Comparison of ENCODE assay signal across 8 mouse cellular contexts in the genomic region with DNA sequence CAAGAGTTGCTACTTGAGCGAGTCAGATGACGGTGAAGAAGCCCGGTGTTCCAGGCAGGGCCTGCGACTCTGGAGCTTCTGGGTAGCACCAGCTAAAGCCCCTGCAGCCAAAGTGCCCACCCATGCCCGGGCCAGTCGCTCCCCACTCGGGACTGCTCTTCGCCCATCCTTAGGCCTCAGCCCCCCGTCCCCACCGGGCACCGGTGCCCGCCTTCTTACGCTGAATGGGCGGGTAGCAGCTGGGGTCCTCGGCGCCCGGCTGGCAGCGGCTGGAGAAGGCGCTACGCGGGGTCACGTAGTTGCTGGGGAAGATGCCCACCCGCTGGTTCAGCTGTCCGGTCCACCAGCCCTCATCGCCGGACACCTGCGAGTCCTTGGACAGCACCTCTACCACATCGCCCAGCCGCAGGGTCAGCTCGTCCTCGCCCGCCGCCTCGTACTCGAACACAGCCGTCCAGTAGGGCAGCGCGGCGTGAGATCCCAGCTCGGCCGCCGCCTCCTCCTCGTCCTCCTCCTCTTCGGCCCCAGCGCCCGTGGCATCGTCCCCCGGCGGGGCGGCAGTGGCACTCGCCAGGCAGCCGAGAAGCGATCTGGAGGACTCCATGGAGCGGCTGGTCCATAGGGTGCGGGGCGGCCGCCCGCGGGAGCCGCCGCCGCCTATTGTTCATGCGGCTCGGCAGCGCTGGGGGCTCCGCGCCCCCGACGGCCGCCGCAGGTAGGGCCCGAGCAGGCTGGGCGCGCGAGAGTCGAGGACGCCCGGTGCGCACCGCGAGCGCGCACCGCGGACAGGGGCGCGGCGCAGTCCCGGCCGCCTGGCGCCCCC. TPM values are rescaled to one million over a fixed set of nuclear protein-coding genes. Genes with fewer than 3 reads are reported as not detected.
A peak's percentile ranks its signal among the peaks of the same experiment; 100 is the strongest.
DNase-seq lines count a peak whose midpoint lies in the region; ATAC-seq and TF ChIP-seq lines count a peak whose summit lies in the region.

No protein-coding gene starts in this region.

- ATAC-seq in heart, embryonic 15.5 days (replicated peaks; ENCODE audit: insufficient number of reproducible peaks, insufficient read depth, low FRiP score, low read depth) = peak; percentile 16

- no peaks in the 10 kb centered on the region for H3K4me1 ChIP-seq in ES-Bruce4 (ENCODE audit: control insufficient read depth, insufficient read depth, low read length)
- H3K4me1 ChIP-seq in heart, embryonic 15.5 days (replicated peaks) = peaks cover 6% of the 10 kb centered on the region
- H3K4me1 ChIP-seq in megakaryocyte, embryonic 14.5 days = peaks cover 20% of the 10 kb centered on the region
- peaks cover 9% of the 10 kb centered on the region for H3K4me1 ChIP-seq in spleen, adult 2 months (ENCODE audit: control insufficient read depth, insufficient read depth, insufficient read length)

- no peak for TF ChIP-seq POLR2A in ES-Bruce4 (IDR thresholded peaks at IDR 0.05; ENCODE audit: insufficient read depth, low read length)
- TF ChIP-seq POLR2A in spleen, adult 2 months (IDR thresholded peaks at IDR 0.05; ENCODE audit: low read depth, low read length) = no peak

- peak overlapping the region; percentile 98 for H3K4me2 ChIP-seq in heart, embryonic 15.5 days

- TF ChIP-seq CTCF in ES-Bruce4 (IDR thresholded peaks at IDR 0.05; ENCODE audit: low read depth, low read length) = no peak
- no peak for TF ChIP-seq CTCF in spleen, adult 2 months (IDR thresholded peaks at IDR 0.05; ENCODE audit: extremely low read depth, insufficient read depth, insufficient read length, insufficient replicate concordance)

- H3K9me3 ChIP-seq in ES-Bruce4 (replicated peaks; ENCODE audit: control insufficient read depth, insufficient read depth, low read length, poor library complexity, severe bottlenecking) = no peaks in the 10 kb centered on the region
- no peaks in the 10 kb centered on the region for H3K9me3 ChIP-seq in heart, embryonic 15.5 days (replicated peaks)
- H3K9me3 ChIP-seq in megakaryocyte, embryonic 14.5 days = no peaks in the 10 kb centered on the region

- TF ChIP-seq EP300 in ES-Bruce4 (IDR thresholded peaks at IDR 0.05; ENCODE audit: insufficient read depth, low read depth, low read length) = no peak

- no peak overlapping the region for H3K27ac ChIP-seq in ES-Bruce4 (ENCODE audit: insufficient read depth, low read length)
- no peak overlapping the region for H3K27ac ChIP-seq in heart, embryonic 15.5 days
- H3K27ac ChIP-seq in spleen, adult 2 months (ENCODE audit: insufficient read depth, low read length) = peak overlapping the region; percentile 42

- peak overlapping the region; percentile 79 for H3K4me3 ChIP-seq in ES-Bruce4 (ENCODE audit: low read depth, low read length)
- H3K4me3 ChIP-seq in heart, embryonic 15.5 days = peak overlapping the region; percentile 66
- peak overlapping the region; percentile 92 for H3K4me3 ChIP-seq in megakaryocyte, embryonic 14.5 days (replicated peaks)
- peak overlapping the region; percentile 84 for H3K4me3 ChIP-seq in spleen, adult 2 months (ENCODE audit: extremely low read depth, insufficient read depth, insufficient read length)

- peak; percentile 26 to 40 for DNase-seq in B cell, adult 2 months
- peak; percentile 70 for DNase-seq in cerebellum, postnatal 25 days
- DNase-seq in kidney, postnatal 25 days = peak; percentile 37 to 67
- DNase-seq in spleen, adult 2 months (ENCODE audit: low read depth in 1 of 2, low spot score in 2 of 2) = peak in 1 of 2 experiments; percentile 25
- DNase-seq in T-cell, adult 2 months (ENCODE audit: low spot score) = no peak

- peak overlapping the region; percentile 51 for H3K9ac ChIP-seq in ES-Bruce4 (ENCODE audit: low read depth, poor library complexity, severe bottlenecking)
- H3K9ac ChIP-seq in heart, embryonic 15.5 days = peak overlapping the region; percentile 48

- no peaks in the 10 kb centered on the region for H3K36me3 ChIP-seq in ES-Bruce4 (ENCODE audit: control insufficient read depth, insufficient read depth, low read length, poor library complexity, severe bottlenecking)
- H3K36me3 ChIP-seq in heart, embryonic 15.5 days = no peaks in the 10 kb centered on the region
- H3K36me3 ChIP-seq in megakaryocyte, embryonic 14.5 days (replicated peaks; ENCODE audit: low read length) = no peaks in the 10 kb centered on the region
- no peaks in the 10 kb centered on the region for H3K36me3 ChIP-seq in spleen, adult 2 months (ENCODE audit: control insufficient read depth, insufficient read depth, low read length)

- no peaks in the 10 kb centered on the region for H3K27me3 ChIP-seq in ES-Bruce4 (ENCODE audit: control insufficient read depth, insufficient read depth, low read length, poor library complexity, severe bottlenecking)
- H3K27me3 ChIP-seq in heart, embryonic 15.5 days = peaks cover 70% of the 10 kb centered on the region
- peaks cover 71% of the 10 kb centered on the region for H3K27me3 ChIP-seq in megakaryocyte, embryonic 14.5 days (replicated peaks)
- H3K27me3 ChIP-seq in spleen, adult 2 months (ENCODE audit: control insufficient read depth, insufficient read depth, low read length) = peaks cover 4% of the 10 kb centered on the region

- WGBS in heart, embryonic 15.5 days = under 1% methylated on average over 91 of the region's 91 CpGs
- WGBS in spleen, adult 2 months = 2% methylated on average over 74 of the region's 91 CpGs

RNA-seq across cellular contexts. Expression of gene Map3k9, which starts 0.5 kb away (rescaled TPM):
- 13.8 and 16.4 TPM in 2 replicates for polyA plus RNA-seq in ES-Bruce4 (2011; ENCODE audit: insufficient read depth, insufficient read length, low read depth, missing spikeins)
- polyA plus RNA-seq in heart, embryonic 15.5 days (2015; fragmentation: Nextera tagmentation; extraction: Ambion mirVana) = 0.19 and 0.30 TPM in 2 replicates
- polyA plus RNA-seq in megakaryocyte, embryonic 14.5 days (2012; ENCODE audit: insufficient read depth, low replicate concordance) = 0.48 TPM in 1 of 2 replicates, not detected in the other
- polyA plus RNA-seq in spleen, adult 2 months (2012; rRNA removed) = 2.9 and 3.5 TPM in 2 replicates
